Mouse (Mus musculus): ENCODE results near the gene Apc2. TPM values are rescaled to one million over a fixed set of nuclear protein-coding genes. Genes with fewer than 3 reads are reported as not detected.

Apc2 gene
- polyA plus RNA-seq, 1 experiment from 2014 or later, result 210 TPM

DNA sequence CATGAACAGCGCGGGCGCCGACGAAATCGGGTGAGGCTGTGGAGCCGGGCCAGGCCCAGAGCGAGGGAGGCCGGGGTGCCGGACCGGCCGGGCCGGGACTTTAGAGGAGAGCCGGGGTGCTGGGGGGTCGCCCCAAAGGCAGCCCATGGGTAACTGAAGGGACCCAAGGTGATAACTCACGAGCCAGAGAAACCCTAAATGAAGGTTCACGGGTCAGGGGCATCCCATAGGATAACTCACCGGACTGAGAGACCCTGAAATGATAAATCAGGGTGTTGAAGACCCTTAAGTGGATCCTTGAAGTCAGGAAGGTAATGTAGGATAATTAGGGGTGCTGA lies 30.7 kb upstream of the Apc2 start:
- no peaks in the 10 kb centered on the region for H3K27me3 ChIP-seq
- H3K4me3 ChIP-seq, result peak overlapping the region; percentile 84
- peak overlapping the region; percentile 61 for H3K4me2 ChIP-seq (replicated peaks)
- peak overlapping the region; percentile 97 for H3K9ac ChIP-seq (replicated peaks)
- H3K36me3 ChIP-seq, result 0 out of 2 replicates have a peak, but pooled peaks cover 2% of the 10 kb centered on the region
- H3K27ac ChIP-seq (replicated peaks), result peak overlapping the region; percentile 66
- H3K4me1 ChIP-seq, result peaks cover 62% of the 10 kb centered on the region
- ATAC-seq (replicated peaks), result no peak
- WGBS, result 0% methylated on average over 12 of the region's 18 CpGs
- no peaks in the 10 kb centered on the region for H3K9me3 ChIP-seq

DNA sequence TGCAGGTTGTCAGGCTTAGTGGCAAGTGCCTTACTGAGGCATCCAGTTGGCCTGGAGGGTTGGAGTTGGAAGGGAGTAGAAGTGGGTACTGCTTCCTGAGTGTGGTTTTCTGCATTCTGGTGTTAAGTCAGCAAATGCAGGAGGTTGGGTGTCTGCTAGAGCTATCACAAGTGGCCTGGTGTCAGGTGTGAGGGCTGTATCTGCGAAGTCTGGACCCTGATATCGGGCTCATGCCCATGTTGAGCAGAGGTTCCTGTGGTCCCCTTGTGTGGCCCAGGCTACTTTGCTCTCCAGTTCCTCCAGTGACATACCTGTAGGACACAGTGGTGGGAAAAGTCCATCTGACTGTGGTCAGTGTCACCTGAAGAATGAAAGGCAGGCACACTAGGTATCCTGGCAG lies 25.7 kb upstream of the Apc2 start:
- Histone ChIP-seq H3K4me2 (replicated peaks) (no peak overlapping the region), H3K27me3 (no peaks in the 10 kb centered on the region), H3K4me1 (peaks cover 56% of the 10 kb centered on the region), H3K9me3 (no peaks in the 10 kb centered on the region), H3K27ac (replicated peaks) (no peak overlapping the region), H3K4me3 (no peak overlapping the region), H3K36me3 (peaks cover 11% of the 10 kb centered on the region; the same call in 1 of the 2 replicates), H3K9ac (replicated peaks) (no peak overlapping the region)
- WGBS, result 97% methylated on average over 2 of the region's 2 CpGs
- ATAC-seq (replicated peaks), result no peak

DNA sequence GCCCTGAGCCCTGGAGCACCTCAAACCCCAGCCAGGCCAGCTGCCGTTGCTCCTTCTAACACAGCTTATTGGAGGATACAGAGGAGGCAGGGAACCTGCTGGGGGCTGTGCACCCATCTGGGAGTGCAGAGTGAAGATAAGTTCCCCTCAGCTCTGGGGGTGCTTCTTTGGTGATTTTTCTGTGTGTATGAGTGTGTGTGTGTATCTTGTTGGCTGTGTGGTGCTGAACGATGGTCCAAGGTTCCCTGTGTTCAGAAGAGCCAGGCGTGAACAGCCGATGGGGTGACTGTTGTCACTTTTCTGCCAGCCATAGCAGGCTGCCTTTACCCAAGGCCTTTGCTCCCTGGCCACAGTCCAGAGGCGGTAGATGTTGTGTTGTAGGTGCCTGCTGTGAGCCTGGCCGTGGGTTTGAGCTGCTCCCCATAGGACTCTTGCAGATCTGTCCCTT lies 25.0 kb upstream of the Apc2 start:
- H3K4me2 ChIP-seq (replicated peaks), result no peak overlapping the region
- no peaks in the 10 kb centered on the region for H3K27me3 ChIP-seq
- peaks cover 12% of the 10 kb centered on the region; the same call in 1 of the 2 replicates for H3K36me3 ChIP-seq
- no peak overlapping the region for H3K9ac ChIP-seq (replicated peaks)
- no peaks in the 10 kb centered on the region for H3K9me3 ChIP-seq
- H3K27ac ChIP-seq (replicated peaks), result 0 out of 2 replicates have a peak overlapping the region, but pooled peaks have one; percentile 7
- ATAC-seq (replicated peaks), result no peak
- peaks cover 53% of the 10 kb centered on the region for H3K4me1 ChIP-seq
- 70% methylated on average over 6 of the region's 6 CpGs for WGBS
- H3K4me3 ChIP-seq, result no peak overlapping the region

DNA sequence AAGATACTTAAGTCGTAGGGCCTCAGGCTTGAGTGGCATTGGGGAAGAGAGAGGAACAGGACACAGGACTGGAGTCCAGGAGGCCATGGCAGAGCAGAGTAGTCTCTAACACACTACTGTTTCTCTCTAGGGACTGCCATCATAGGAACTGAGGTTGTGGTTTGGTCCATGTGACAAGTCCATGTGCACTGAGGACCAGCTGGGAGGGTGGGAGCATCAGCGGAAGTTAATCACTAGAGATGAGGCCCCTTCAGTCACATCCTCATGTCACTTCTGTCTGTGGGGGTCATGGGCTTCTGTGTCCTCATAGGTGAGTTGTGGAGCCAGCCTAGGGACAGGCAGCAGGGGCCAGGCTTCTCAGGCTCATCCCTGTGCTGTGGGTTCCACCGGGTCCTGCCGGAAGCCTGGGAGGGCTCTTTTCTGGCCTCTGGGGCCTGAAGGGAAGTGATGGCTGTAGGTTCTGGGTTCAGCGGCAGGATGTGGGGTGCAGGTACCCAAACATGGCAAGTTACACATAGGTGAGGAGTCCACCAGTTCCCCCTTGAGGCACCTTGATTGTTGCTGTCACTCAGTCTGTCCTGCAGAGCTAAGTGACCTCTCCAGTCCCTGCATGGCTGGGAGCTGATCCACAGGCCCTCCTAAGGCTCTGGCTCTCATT lies 24.5 kb upstream of the Apc2 start:
- H3K4me2 ChIP-seq (replicated peaks), result no peak overlapping the region
- H3K9me3 ChIP-seq, result no peaks in the 10 kb centered on the region
- no peak overlapping the region for H3K4me3 ChIP-seq
- H3K4me1 ChIP-seq, result peaks cover 47% of the 10 kb centered on the region
- ATAC-seq (replicated peaks), result no peak
- H3K27ac ChIP-seq (replicated peaks), result no peak overlapping the region
- no peaks in the 10 kb centered on the region for H3K27me3 ChIP-seq
- WGBS, result 80% methylated on average over 5 of the region's 5 CpGs
- H3K36me3 ChIP-seq, result peaks cover 17% of the 10 kb centered on the region; the same call in 1 of the 2 replicates
- no peak overlapping the region for H3K9ac ChIP-seq (replicated peaks)

DNA sequence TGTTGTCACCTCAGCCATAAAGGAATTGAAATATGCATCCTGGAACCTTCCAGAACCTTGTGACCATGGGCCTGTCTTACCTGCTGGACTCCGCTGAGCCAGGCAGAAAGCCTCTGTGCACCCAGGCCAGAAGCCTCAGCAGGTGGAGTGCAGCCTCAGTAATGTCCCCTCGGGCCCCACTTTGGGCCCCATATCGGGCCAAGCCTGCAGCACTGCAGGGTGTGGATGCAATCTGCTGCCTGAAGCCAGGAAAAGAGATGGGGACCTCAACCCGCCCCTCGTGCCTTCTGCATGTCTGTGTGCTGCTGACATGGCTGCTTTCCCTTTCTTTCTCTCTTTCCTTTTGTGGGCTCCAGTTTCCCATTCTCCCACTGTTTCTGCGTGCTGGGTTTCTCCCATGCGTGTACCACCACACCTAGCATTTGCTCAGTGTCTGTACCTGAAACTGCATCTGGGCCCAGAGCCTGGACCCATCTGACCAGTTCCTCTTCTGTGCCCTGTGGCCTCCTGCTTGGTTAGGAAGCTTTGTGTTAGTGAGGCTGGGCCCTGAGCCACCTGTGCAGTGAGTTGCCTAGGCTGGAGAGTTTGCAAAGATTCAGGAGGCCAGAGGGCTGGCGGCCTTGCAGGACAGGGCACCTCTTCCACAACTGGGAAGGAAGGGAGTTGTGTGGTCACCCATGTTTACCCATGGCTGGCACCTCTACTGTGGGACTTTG lies 23.7 kb upstream of the Apc2 start:
- H3K36me3 ChIP-seq, result peaks cover 22% of the 10 kb centered on the region
- H3K9ac ChIP-seq (replicated peaks), result no peak overlapping the region
- H3K27me3 ChIP-seq, result no peaks in the 10 kb centered on the region
- WGBS, result 89% methylated on average over 8 of the region's 8 CpGs
- no peak overlapping the region for H3K27ac ChIP-seq (replicated peaks)
- H3K9me3 ChIP-seq, result no peaks in the 10 kb centered on the region
- no peak overlapping the region for H3K4me3 ChIP-seq
- no peak overlapping the region for H3K4me2 ChIP-seq (replicated peaks)
- H3K4me1 ChIP-seq, result peaks cover 40% of the 10 kb centered on the region
- ATAC-seq (replicated peaks), result no peak

DNA sequence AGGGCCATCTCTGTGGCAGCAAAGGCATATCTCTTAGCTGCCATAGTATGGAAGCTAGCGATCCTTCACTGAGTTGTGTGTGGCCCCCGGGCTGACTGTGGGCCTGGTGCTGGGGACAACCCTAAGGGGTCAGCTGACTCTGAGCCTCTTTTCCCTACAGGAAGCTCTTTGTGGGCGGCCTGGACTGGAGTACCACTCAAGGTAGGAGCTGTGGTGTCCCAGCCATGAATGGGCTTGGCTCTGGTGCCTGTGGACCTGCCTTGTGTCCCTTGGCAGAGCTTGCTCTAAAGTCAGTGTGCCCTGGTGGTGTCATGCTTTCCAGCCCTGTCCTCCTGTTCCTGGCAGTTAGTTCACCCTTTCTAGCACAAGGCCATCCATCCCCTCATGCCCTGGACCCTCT lies 21.9 kb upstream of the Apc2 start:
- H3K27ac ChIP-seq (replicated peaks), result no peak overlapping the region

DNA sequence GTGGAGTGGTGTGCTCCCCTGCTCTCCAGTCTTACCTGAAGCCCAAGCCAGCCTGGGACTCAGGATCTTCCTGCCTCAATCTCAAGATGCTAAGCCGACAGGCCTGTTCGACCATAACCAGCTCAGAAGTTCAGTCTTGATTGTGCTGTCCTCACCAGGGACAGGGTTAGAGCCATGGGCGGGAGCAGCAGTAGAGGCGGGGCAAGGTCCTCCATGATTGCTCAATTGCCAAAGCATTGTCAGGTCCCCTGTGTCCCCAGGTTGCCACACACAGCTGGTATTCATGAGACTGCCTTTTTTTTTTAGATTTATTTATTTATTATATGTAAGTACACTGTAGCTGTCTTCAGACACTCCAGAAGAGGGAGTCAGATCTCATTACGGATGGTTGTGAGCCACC lies 19.5 kb upstream of the Apc2 start:
- peaks cover 5% of the 10 kb centered on the region for H3K4me1 ChIP-seq
- no peak overlapping the region for H3K4me2 ChIP-seq (replicated peaks)
- H3K27ac ChIP-seq (replicated peaks), result no peak overlapping the region
- no peaks in the 10 kb centered on the region for H3K9me3 ChIP-seq
- peaks cover 61% of the 10 kb centered on the region for H3K36me3 ChIP-seq
- H3K9ac ChIP-seq (replicated peaks), result no peak overlapping the region
- 90% methylated on average over 5 of the region's 5 CpGs for WGBS
- no peak overlapping the region for H3K4me3 ChIP-seq
- ATAC-seq (replicated peaks), result no peak
- H3K27me3 ChIP-seq, result no peaks in the 10 kb centered on the region

More for the DNA sequence above, 21.9 kb upstream of the Apc2 start:
- Histone ChIP-seq H3K4me2 (replicated peaks) (no peak overlapping the region), H3K36me3 (peaks cover 38% of the 10 kb centered on the region), H3K9ac (replicated peaks) (no peak overlapping the region), H3K9me3 (no peaks in the 10 kb centered on the region), H3K27me3 (no peaks in the 10 kb centered on the region), H3K4me1 (peaks cover 22% of the 10 kb centered on the region), H3K4me3 (no peak overlapping the region)
- 85% methylated on average over 3 of the region's 3 CpGs for WGBS
- no peak for ATAC-seq (replicated peaks)

DNA sequence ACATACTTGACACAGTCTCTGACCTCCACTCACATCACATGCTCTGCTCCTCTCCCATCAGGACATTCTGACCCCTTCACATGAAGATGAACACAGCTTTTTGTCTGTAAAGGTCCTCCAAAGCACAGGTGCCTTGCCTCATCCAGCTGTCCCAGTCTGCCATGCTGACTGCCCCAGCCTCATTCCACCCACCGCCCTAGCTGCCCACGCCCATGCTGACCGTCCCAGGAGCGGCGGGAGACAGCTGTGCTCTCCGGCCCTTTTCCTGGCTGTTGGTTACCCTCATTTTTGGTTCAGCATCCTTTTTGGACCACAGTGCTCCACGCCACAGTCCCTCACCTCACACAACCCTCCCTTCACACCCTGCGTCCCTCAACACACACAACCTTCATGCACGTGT lies 17.4 kb upstream of the Apc2 start:
- H3K4me3 ChIP-seq, result no peak overlapping the region
- no peak for ATAC-seq (replicated peaks)
- H3K9ac ChIP-seq (replicated peaks), result no peak overlapping the region
- no peaks in the 10 kb centered on the region; the same call in 1 of the 2 replicates for H3K4me1 ChIP-seq
- peaks cover 73% of the 10 kb centered on the region for H3K36me3 ChIP-seq
- H3K9me3 ChIP-seq, result no peaks in the 10 kb centered on the region
- no peaks in the 10 kb centered on the region for H3K27me3 ChIP-seq
- no peak overlapping the region for H3K4me2 ChIP-seq (replicated peaks)
- WGBS, result 92% methylated on average over 9 of the region's 9 CpGs
- no peak overlapping the region for H3K27ac ChIP-seq (replicated peaks)

DNA sequence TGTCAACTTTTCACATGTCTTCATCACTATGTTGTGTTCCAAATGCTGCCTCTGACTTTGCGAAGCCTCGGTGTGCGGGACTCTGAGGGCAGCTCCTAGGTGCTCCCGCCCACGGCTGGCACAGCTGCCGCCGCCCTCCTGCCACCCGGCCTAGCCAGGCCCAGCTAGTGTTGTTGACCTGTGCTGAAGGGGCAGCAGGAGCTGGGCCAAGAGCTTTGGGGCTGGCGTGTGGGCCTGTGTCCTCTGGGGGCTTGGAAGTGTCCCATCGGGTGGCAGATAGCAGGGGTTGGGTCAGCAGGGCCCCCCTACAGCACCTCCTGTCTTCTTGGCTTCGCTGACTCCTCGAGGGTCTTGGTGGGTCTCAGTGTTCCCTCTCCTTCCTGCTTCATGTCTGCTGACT lies 16.5 kb upstream of the Apc2 start:
- Histone ChIP-seq H3K4me3 (no peak overlapping the region), H3K9ac (replicated peaks) (no peak overlapping the region), H3K27me3 (no peaks in the 10 kb centered on the region), H3K4me2 (replicated peaks) (no peak overlapping the region), H3K9me3 (no peaks in the 10 kb centered on the region), H3K27ac (replicated peaks) (no peak overlapping the region), H3K36me3 (peaks cover 82% of the 10 kb centered on the region), H3K4me1 (no peaks in the 10 kb centered on the region)
- WGBS, result 95% methylated on average over 12 of the region's 12 CpGs
- no peak for ATAC-seq (replicated peaks)

DNA sequence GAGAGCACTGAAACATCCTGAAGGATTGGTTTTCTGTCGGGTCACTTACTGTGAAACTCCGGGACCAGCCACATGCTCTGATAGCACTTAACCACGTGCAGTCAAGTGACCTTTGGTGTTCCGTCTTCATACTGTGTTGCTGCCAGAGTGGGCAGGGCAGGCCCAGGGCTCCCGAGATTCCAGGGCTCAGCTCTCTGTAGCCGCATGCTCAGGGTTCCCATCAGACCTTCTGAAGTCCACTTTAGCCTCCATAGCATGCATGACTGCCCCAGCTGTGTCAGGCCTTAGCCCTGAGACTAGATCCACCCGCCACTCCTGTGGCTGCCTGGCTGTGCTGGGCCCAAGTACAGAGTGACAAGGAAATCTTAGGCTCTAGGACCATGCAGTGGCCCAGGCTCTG lies 14.5 kb upstream of the Apc2 start:
- H3K4me1 ChIP-seq, result no peaks in the 10 kb centered on the region
- WGBS, result 84% methylated on average over 7 of the region's 7 CpGs
- no peak for ATAC-seq (replicated peaks)
- no peaks in the 10 kb centered on the region for H3K9me3 ChIP-seq
- no peak overlapping the region for H3K27ac ChIP-seq (replicated peaks)
- H3K9ac ChIP-seq (replicated peaks), result no peak overlapping the region
- no peak overlapping the region for H3K4me2 ChIP-seq (replicated peaks)
- H3K36me3 ChIP-seq, result peaks cover 86% of the 10 kb centered on the region
- H3K27me3 ChIP-seq, result no peaks in the 10 kb centered on the region
- H3K4me3 ChIP-seq, result no peak overlapping the region

DNA sequence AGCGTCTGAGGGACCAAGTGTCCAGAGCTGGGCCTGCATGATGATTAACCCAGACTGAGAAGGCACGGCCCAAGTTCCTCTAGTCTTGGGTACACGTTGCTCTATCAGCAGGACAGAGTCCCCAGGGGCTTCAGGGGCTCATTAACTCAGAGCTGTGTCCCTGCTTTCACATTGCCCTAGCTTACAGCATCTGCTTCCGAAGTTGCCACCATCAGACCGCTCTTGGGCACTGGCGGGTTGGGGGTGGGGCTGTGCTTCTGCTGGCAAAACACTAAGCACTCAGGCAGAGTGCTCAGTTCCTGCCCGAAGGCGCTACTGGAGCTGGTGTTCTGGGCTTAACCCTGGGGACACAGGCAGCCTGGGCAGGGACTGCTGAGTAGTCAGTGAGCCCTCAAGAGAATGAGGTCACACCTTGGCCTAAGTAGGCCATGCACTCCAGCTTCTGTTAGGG lies 13.8 kb upstream of the Apc2 start:
- Histone ChIP-seq H3K4me1 (no peaks in the 10 kb centered on the region), H3K27ac (replicated peaks) (no peak overlapping the region), H3K27me3 (no peaks in the 10 kb centered on the region), H3K4me3 (no peak overlapping the region), H3K9ac (replicated peaks) (no peak overlapping the region), H3K36me3 (peaks cover 86% of the 10 kb centered on the region), H3K4me2 (replicated peaks) (no peak overlapping the region), H3K9me3 (no peaks in the 10 kb centered on the region)
- ATAC-seq (replicated peaks), result no peak
- WGBS, result 75% methylated on average over 8 of the region's 8 CpGs

DNA sequence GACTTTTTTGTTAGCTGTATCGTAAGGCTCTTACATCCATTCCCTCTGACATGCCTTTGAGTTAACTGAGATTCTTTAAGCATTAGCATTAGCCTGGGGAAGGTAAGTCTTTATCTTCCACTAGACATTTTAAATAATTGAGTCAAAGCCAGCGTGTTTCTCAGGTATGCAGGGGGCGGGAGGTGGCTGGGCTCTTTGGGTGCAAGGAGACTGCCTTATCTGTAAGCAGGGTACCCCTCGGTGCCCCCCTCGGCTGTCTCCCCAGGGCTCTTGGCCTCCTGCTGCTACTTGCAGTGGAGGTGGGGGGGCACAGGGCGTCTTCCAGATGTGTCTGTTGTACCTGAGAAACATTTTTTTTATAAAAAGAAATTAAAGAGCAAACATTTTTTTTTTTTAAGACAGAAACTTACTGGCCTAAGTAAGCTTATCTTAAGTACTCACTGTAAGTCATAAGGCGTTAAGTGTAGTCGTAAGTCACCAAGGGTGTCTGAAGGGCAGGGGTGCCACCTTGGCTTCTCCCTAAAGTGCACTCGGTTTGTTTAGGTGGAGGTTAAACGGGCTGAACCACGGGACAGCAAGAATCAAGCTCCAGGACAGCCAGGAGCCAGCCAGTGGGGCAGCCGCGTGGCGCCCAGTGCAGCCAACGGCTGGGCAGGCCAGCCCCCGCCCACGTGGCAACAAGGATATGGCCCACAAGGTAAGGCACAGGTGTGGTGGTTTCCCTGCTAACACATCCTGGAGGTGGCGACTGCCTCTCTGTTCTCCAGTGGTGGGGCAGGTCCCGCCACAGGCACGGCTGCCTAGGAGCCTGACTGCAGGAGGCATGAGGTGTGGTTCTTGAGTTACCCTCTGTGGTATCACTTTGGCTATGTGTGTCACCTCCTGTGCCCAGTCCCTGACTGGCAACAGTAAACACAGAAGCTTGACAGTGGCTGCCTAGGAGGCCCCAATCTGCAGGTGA lies 13.0 kb upstream of the Apc2 start:
- H3K4me1 ChIP-seq, result no peaks in the 10 kb centered on the region

More for the DNA sequence above, 13.0 kb upstream of the Apc2 start:
- no peak overlapping the region for H3K4me3 ChIP-seq
- no peak for ATAC-seq (replicated peaks)
- H3K9me3 ChIP-seq, result no peaks in the 10 kb centered on the region
- 90% methylated on average over 20 of the region's 20 CpGs for WGBS
- H3K9ac ChIP-seq (replicated peaks), result no peak overlapping the region
- no peak overlapping the region for H3K4me2 ChIP-seq (replicated peaks)
- no peaks in the 10 kb centered on the region for H3K27me3 ChIP-seq
- H3K27ac ChIP-seq (replicated peaks), result no peak overlapping the region
- H3K36me3 ChIP-seq, result peaks cover 84% of the 10 kb centered on the region

All from forebrain, embryonic 15.5 days (tissue).